Mouse (Mus musculus) stomach, postnatal 0 days (tissue): ENCODE results near the gene Afap1l2.

Experiments
- CTCF ChIP-seq: IDR thresholded peaks from 2 replicates; pipeline ENCODE4 v1.5.1; 2016; ENCODE audit warnings: antibody characterized with exemption, low read depth, mild to moderate bottlenecking, moderate library complexity
- EP300 ChIP-seq: optimal IDR thresholded peaks from 2 replicates; pipeline ENCODE3; 2016; ENCODE audit warnings: antibody characterized with exemption

DNA sequence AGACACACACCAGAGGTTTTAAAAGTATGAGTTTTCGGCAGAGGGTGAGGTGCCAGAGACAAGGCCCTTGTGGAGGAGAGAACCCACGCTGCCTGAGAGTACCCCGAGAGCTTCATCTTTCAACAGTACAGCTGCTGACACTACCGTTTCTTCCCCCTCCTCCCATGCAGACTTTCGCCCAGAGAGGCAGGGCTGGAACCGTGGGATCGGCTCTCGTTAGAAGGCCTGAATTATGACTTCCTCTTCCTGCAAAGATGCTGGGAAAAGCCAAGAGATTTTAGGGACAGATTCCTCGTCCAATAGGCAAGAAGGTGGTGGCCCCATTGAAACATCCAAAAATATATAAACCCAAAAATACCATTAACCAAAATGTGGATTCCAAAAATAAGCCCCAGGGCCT lies 63.8 kb downstream of the Afap1l2 start:
- TF ChIP-seq EP300 (no peak), CTCF (no peak)
